Mouse (Mus musculus): Measurements from ENCODE around the gene Lnx1.

The Lnx1 gene

GRCm38 (mm10) chr5:74601171-74601570 is 101.5 kb downstream of the Lnx1 start:
- DNase-seq = no peak

- no peak for DNase-seq
Observed at GRCm38 (mm10) chr5:74600010-74600409, 102.7 kb downstream of the Lnx1 start.

GRCm38 (mm10) chr5:74593147-74593546 is 109.6 kb downstream of the Lnx1 start:
- DNase-seq = no peak

GRCm38 (mm10) chr5:74591413-74591812 is 111.3 kb downstream of the Lnx1 start:
- DNase-seq = no peak

GRCm38 (mm10) chr5:74589133-74589532 is 113.6 kb downstream of the Lnx1 start:
- no peak for DNase-seq

- DNase-seq = no peak
Observed at GRCm38 (mm10) chr5:74571767-74572166, 130.9 kb downstream of the Lnx1 start.

- DNase-seq = no peak
Observed at GRCm38 (mm10) chr5:74561151-74561550, 141.6 kb downstream of the Lnx1 start.

GRCm38 (mm10) chr5:74549566-74549965 is 153.1 kb downstream of the Lnx1 start:
- no peak for DNase-seq

- DNase-seq = no peak
Observed at GRCm38 (mm10) chr5:74545606-74546005, 157.1 kb downstream of the Lnx1 start.

Measured in cerebellum, adult 11 months (tissue).